Mouse (Mus musculus) liver, adult 2 months (tissue): ENCODE data around the gene Sqor. TPM values are rescaled to one million over a fixed set of nuclear protein-coding genes. Genes with fewer than 3 reads are reported as not detected.

ENCODE experiments used
- DNase-seq: peaks from one replicate; pipeline ENCODE4 v3.0.0-alpha.2; 2011; ENCODE audit warnings: low read depth, low spot score; ENCODE audit errors: extremely low read depth
- H3K27ac ChIP-seq: fragments of 200-500 bp; replicated peaks from 2 replicates; pipeline ENCODE4 v1.5.1; 2012; ENCODE audit warnings: low read depth, mild to moderate bottlenecking, control low read depth, inconsistent platforms, low read length; ENCODE audit not compliant: insufficient read depth
- H3K27me3 ChIP-seq: fragments of 200-500 bp; 2 replicates; pipeline ENCODE4 v1.6.1; 2012; ENCODE audit warnings: mild to moderate bottlenecking, moderate library complexity, low read length, inconsistent platforms; ENCODE audit not compliant: control insufficient read depth, insufficient read depth
- H3K36me3 ChIP-seq: fragments of 200-500 bp; 2 replicates; pipeline ENCODE4 v1.6.1; 2012; ENCODE audit warnings: low read length, inconsistent platforms; ENCODE audit not compliant: control insufficient read depth, insufficient read depth
- H3K4me1 ChIP-seq: fragments of 200-500 bp; 2 replicates; pipeline ENCODE4 v1.6.1; 2011; ENCODE audit warnings: low read length; ENCODE audit not compliant: control insufficient read depth, insufficient read depth
- H3K4me3 ChIP-seq: fragments of 200-500 bp; 2 replicates; pipeline ENCODE4 v1.5.1; 2011; ENCODE audit warnings: low read depth, mild to moderate bottlenecking, control low read depth, low read length, moderate library complexity; ENCODE audit not compliant: insufficient read depth
- H3K79me2 ChIP-seq: fragments of 200-500 bp; 2 replicates; pipeline ENCODE4 v1.6.1; 2012; ENCODE audit warnings: inconsistent platforms, mild to moderate bottlenecking, low read length, moderate library complexity; ENCODE audit not compliant: control insufficient read depth, insufficient read depth
- H3K9ac ChIP-seq: fragments of 200-500 bp; 2 replicates; pipeline ENCODE4 v1.6.1; 2012; ENCODE audit warnings: low read depth, mild to moderate bottlenecking, control low read depth, inconsistent platforms, low read length
- CTCF ChIP-seq: fragments of 200-500 bp; IDR thresholded peaks from 2 replicates; pipeline ENCODE4 v1.5.1; 2011; ENCODE audit warnings: low read depth, low read length, control low read depth
- POLR2A ChIP-seq: fragments of 200-500 bp; IDR thresholded peaks from 2 replicates; pipeline ENCODE4 v1.6.1; 2011; ENCODE audit warnings: low read length, control low read depth; ENCODE audit not compliant: insufficient read depth; ENCODE audit errors: extremely low read depth
- WGBS: fragments of 180-500 bp; shearing (Covaris S2); methylation state at CpG from one replicate; pipeline ENCODE4 v1.1.7; 2018; 5-methylcytosine and 5-hydroxymethylcytosine counted together
- polyA plus RNA-seq: library from polyadenylated mRNA; depleted of rRNA; stranded (reverse); fragments of >200 nt; gene quantifications from 2 replicates; pipeline ENCODE4 v1.2.3, GENCODE M21; 2012; rRNA removed
- total RNA-seq: library from RNA; depleted of rRNA; stranded (reverse); fragments of >200 nt; gene quantifications from 2 replicates; pipeline ENCODE4 v1.2.3, GENCODE M21; 2014; rRNA removed

Sqor gene
- total and polyA plus RNA-seq, 2 experiments, result 165 to 378 TPM

DNA sequence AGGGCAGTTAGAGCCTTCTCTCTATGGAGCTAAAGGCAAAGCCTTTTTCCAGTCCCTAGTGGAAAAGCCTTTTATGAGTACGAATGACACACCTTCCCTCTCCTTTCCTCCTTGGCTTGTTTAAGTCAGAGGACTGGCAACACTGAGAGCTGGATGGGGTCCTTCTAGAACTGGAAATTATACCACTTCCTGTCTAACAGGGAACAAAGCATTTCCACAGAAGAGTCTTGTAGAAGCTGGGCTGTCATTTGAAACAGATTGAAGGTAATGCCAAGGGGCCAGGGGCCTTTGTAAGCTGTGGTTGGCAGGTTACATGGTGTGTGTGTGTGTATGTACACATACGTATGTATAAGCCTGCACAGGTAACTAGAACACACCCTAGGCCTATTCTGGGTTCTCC, 51.9 kb downstream of the Sqor start:
- Histone ChIP-seq H3K27ac (no peak overlapping the region), H3K4me3 (no peak overlapping the region), H3K4me1 (no peaks in the 10 kb centered on the region), H3K36me3 (no peaks in the 10 kb centered on the region), H3K79me2 (no peaks in the 10 kb centered on the region), H3K27me3 (no peaks in the 10 kb centered on the region), H3K9ac (no peak overlapping the region)
- DNase-seq, result no peak
- TF ChIP-seq CTCF (no peak), POLR2A (no peak)
- 89% methylated on average over 2 of the region's 2 CpGs for WGBS

DNA sequence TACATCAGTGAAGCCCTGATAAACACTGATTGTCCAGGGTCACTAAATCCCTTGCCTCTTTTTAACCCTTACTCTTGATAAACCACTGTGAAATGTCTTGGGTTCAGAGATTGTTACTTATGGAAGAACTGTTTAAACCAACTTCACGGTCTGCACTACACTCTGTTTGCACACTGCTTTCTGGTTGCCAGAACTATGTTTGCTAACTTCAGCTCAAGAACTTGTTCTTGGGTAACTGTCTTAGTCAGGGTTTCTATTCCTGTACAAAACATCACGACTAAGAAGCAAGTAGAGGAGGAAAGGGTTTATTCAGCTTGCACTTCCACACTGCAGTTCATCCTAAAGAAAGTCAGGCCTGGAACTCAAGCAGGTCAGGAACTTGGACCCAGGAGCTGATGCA, 56.2 kb downstream of the Sqor start:
- no peak overlapping the region for H3K4me3 ChIP-seq
- no peaks in the 10 kb centered on the region for H3K27me3 ChIP-seq
- DNase-seq, result no peak
- H3K36me3 ChIP-seq, result no peaks in the 10 kb centered on the region
- H3K27ac ChIP-seq, result no peak overlapping the region
- no peaks in the 10 kb centered on the region for H3K79me2 ChIP-seq
- WGBS, result 18% methylated on average over 2 of the region's 2 CpGs
- H3K9ac ChIP-seq, result no peak overlapping the region
- TF ChIP-seq POLR2A, result no peak
- TF ChIP-seq CTCF, result no peak
- H3K4me1 ChIP-seq, result no peaks in the 10 kb centered on the region

DNA sequence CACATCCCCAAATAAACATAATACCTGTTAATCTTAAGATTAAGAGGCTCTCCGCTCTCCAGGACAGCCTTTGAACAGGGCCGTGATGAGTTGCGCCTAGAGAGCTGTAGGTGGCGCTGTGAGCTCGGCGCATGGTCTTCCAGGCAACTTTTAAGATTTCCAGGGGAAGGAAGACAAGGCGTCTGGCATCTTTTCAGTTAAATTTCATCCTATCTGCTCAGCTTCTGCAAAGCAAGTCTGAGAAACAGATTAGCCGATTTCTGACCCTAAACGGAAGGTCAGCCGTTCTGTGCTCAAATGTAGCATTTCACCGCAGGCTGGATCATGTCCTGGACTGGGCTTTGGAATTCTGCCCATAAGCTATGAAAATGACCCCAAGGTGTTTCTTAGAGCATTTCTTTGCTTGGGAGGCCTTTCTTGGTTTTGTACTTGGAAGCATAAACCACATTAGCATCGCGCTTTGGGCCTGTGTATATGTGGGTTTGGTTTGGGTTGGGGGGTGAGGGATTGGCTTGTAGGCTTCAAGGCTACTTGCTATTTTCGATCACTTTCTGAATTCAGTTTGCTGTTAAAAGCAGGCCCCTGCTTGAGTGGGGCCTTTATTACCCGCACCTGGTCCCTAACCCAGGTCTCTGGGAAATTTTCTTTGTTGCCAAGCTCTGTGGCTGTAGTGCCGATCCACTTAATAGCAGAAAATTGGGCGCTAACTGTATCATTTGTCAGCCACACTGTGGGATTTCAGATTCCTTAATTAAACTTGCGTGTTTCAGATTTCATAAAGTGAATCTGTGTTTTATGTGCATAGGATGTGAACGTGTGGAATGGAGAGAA, 60.6 kb downstream of the Sqor start:
- H3K4me1 ChIP-seq, result no peaks in the 10 kb centered on the region
- peak; percentile 22 for DNase-seq
- TF ChIP-seq CTCF (peak; percentile 93), POLR2A (no peak)
- WGBS, result 47% methylated on average over 19 of the region's 19 CpGs
- H3K27me3 ChIP-seq, result no peaks in the 10 kb centered on the region
- no peak overlapping the region for H3K9ac ChIP-seq
- no peaks in the 10 kb centered on the region for H3K36me3 ChIP-seq
- H3K27ac ChIP-seq, result no peak overlapping the region
- no peak overlapping the region for H3K4me3 ChIP-seq
- H3K79me2 ChIP-seq, result no peaks in the 10 kb centered on the region

DNA sequence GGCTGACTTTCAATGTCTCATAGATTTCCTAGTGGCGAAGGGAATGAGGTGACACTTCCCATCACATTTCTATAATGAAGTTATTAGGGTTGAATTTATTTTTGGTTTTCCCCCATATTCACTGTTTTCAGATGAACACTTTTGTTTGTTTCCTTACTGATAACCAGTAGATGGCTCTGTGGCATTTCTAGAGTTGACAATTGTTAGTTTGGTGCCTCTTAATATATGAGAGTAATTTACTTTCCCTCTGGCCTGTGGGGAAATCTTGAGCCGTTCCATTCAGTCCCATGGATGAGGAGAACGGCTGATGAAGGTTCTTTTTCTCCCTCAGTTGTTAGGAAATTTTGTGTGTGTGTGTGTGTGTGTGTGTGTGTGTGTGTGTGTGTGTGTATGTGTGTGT, 61.3 kb downstream of the Sqor start:
- TF ChIP-seq CTCF (no peak), POLR2A (no peak)
- H3K4me1 ChIP-seq, result no peaks in the 10 kb centered on the region
- no peak overlapping the region for H3K27ac ChIP-seq
- no peaks in the 10 kb centered on the region for H3K27me3 ChIP-seq
- 82% methylated on average over 3 of the region's 3 CpGs for WGBS
- no peaks in the 10 kb centered on the region for H3K79me2 ChIP-seq
- no peaks in the 10 kb centered on the region for H3K36me3 ChIP-seq
- no peak overlapping the region for H3K4me3 ChIP-seq
- no peak overlapping the region for H3K9ac ChIP-seq
- DNase-seq, result no peak

DNA sequence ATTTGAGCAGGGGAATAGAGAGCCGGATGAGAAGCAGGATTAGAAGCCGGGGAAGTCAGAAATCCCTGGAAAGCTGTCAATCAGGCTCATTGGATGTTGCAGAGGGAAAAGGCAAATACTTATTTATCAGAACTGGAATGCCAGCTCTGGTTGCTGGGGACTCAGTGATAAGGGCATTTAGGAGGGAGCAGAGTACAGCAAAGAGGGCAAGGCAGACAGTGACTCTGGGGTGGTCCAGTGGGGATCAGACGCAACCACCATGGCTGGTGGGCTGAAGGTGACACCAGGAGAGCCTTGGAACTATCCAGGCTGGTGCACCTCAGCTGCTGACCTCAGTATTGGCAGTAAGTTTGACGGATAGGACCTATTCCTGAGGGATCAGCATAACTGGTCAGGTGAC, 89.6 kb downstream of the Sqor start:
- 57% methylated on average over 4 of the region's 4 CpGs for WGBS
- no peak overlapping the region for H3K4me3 ChIP-seq
- H3K36me3 ChIP-seq, result no peaks in the 10 kb centered on the region
- H3K79me2 ChIP-seq, result no peaks in the 10 kb centered on the region
- no peaks in the 10 kb centered on the region for H3K27me3 ChIP-seq
- DNase-seq, result no peak
- TF ChIP-seq CTCF, result no peak
- no peak for TF ChIP-seq POLR2A
- no peak overlapping the region for H3K27ac ChIP-seq
- H3K4me1 ChIP-seq, result no peaks in the 10 kb centered on the region
- no peak overlapping the region for H3K9ac ChIP-seq

DNA sequence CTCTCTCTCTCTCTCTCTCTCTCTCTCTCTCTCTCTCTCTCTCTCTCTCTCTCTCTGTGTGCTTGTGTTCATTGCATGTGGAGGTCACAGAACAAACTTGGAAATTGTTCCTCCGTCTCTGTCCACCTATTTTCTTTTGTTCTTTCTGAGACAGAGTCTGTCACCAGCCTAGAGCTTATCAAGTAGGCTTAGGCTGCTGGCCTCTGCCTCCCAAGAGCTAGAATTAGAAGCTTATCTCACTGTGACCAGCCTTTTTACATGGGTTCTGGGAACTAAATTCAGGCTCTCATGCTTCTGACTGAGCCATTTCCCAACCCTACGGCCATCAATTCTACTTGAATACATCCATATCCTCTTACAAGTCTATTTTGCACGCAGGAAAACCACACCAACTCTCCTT, 90.3 kb downstream of the Sqor start:
- H3K79me2 ChIP-seq, result no peaks in the 10 kb centered on the region
- H3K27ac ChIP-seq, result no peak overlapping the region
- TF ChIP-seq CTCF (no peak), POLR2A (no peak)
- H3K36me3 ChIP-seq, result no peaks in the 10 kb centered on the region
- H3K4me1 ChIP-seq, result no peaks in the 10 kb centered on the region
- H3K9ac ChIP-seq, result no peak overlapping the region
- H3K27me3 ChIP-seq, result no peaks in the 10 kb centered on the region
- 68% methylated on average over 3 of the region's 3 CpGs for WGBS
- no peak overlapping the region for H3K4me3 ChIP-seq
- DNase-seq, result no peak

Other genes starting within 250 kb of the Sqor start
- 11.9 and 13.6 TPM in 2 replicates for gene Gatm, start 153.9 kb upstream of the Sqor start, total RNA-seq
- 3.2 and 9.9 TPM in 2 replicates for gene Gatm, start 153.9 kb upstream of the Sqor start, polyA plus RNA-seq
- not detected in 2 replicates for gene AA467197, start 128.3 kb upstream of the Sqor start, total RNA-seq
- not detected in 2 replicates for gene AA467197, start 128.3 kb upstream of the Sqor start, polyA plus RNA-seq
- 8.5 and 8.8 TPM in 2 replicates for gene Slc30a4, start 62.6 kb upstream of the Sqor start, total RNA-seq
- gene Slc30a4, start 62.6 kb upstream of the Sqor start, polyA plus RNA-seq, result 2.3 and 2.4 TPM in 2 replicates
- 7.7 and 8.5 TPM in 2 replicates for gene Bloc1s6, start 26.7 kb upstream of the Sqor start, total RNA-seq
- gene Bloc1s6, start 26.7 kb upstream of the Sqor start, polyA plus RNA-seq, result 11.1 and 17.2 TPM in 2 replicates